Mouse (Mus musculus) heart, embryonic 12.5 days (tissue): ENCODE data around the gene Vwa3a. TPM values are rescaled to one million over a fixed set of nuclear protein-coding genes. Genes with fewer than 3 reads are reported as not detected.
A peak's percentile ranks its signal among the peaks of the same experiment; 100 is the strongest.

Source experiments
- ATAC-seq: fragments of 200-750 bp; cut with Nextera tagmentation; 2 replicates; pipeline ENCODE4 v1.8.0; 2017; ENCODE audit warnings: moderate TSS enrichment, moderate library complexity; ENCODE audit not compliant: insufficient number of reproducible peaks, low FRiP score
- H3K27ac ChIP-seq: fragments of 300-500 bp; sonication (generic); 2 replicates; pipeline ENCODE4 v1.5.1; 2016; ENCODE audit warnings: mild to moderate bottlenecking, moderate library complexity; ENCODE audit not compliant: poor library complexity, severe bottlenecking
- H3K27me3 ChIP-seq: fragments of 300-500 bp; sonication (generic); replicated peaks from 2 replicates; pipeline ENCODE4 v1.6.1; 2016; ENCODE audit warnings: mild to moderate bottlenecking, moderate library complexity
- H3K36me3 ChIP-seq: fragments of 300-500 bp; sonication (generic); 2 replicates; pipeline ENCODE4 v1.6.1; 2016; ENCODE audit warnings: mild to moderate bottlenecking, moderate library complexity
- H3K4me1 ChIP-seq: fragments of 300-500 bp; sonication (generic); replicated peaks from 2 replicates; pipeline ENCODE4 v1.6.1; 2016; ENCODE audit warnings: mild to moderate bottlenecking
- H3K4me2 ChIP-seq: fragments of 300-500 bp; sonication (generic); 2 replicates; pipeline ENCODE4 v1.6.1; 2016; ENCODE audit warnings: mild to moderate bottlenecking, moderate library complexity
- H3K4me3 ChIP-seq: fragments of 300-500 bp; sonication (generic); 2 replicates; pipeline ENCODE4 v1.5.1; 2016; ENCODE audit warnings: mild to moderate bottlenecking
- H3K9ac ChIP-seq: fragments of 300-500 bp; sonication (generic); 2 replicates; pipeline ENCODE4 v1.6.1; 2016; ENCODE audit warnings: mild to moderate bottlenecking, moderate library complexity
- H3K9me3 ChIP-seq: fragments of 300-500 bp; sonication (generic); replicated peaks from 2 replicates; pipeline ENCODE4 v1.6.1; 2016; ENCODE audit warnings: mild to moderate bottlenecking, moderate library complexity
- WGBS: fragments of 180-500 bp; shearing (Covaris S2); methylation state at CpG from one replicate; pipeline ENCODE4 v1.1.7; 2016; 5-methylcytosine and 5-hydroxymethylcytosine counted together
- polyA plus RNA-seq: library from polyadenylated mRNA; unstranded; fragments of >200 nt; fragmentation: Nextera tagmentation; extraction: Ambion mirVana; gene quantifications from 2 replicates; pipeline ENCODE4 v1.2.1, GENCODE M21; 2016

Vwa3a gene
- polyA plus RNA-seq, 1 experiment from 2014 or later: 0.98 TPM

DNA sequence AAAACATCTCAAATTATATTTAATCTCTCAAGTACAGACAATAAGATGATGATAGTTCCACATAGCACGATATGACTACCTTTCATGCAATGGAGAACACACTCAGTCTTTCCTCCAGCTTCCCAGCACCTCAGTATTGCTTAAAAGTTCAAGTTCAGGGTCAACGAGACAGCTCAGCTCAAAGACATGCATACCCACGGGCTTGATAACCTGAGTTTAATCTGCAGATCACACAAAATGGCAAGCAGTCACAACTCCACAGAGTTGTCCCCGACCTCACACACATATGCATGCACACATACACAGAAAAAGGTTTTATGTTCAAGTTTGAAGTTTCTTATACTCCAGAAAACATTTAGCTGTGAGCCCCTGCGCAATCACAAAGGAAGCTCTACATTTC is 18.1 kb upstream of the Vwa3a start:
- 82% methylated on average over 5 of the region's 5 CpGs for WGBS
- no peak for ATAC-seq
- H3K4me1 ChIP-seq: peaks cover 17% of the 10 kb centered on the region; the same call in 1 of the 2 replicates
- no peaks in the 10 kb centered on the region for H3K36me3 ChIP-seq
- no peaks in the 10 kb centered on the region for H3K27me3 ChIP-seq
- H3K27ac ChIP-seq: no peak overlapping the region
- H3K9ac ChIP-seq: no peak overlapping the region
- no peak overlapping the region for H3K4me2 ChIP-seq
- H3K4me3 ChIP-seq: no peak overlapping the region
- no peaks in the 10 kb centered on the region for H3K9me3 ChIP-seq

DNA sequence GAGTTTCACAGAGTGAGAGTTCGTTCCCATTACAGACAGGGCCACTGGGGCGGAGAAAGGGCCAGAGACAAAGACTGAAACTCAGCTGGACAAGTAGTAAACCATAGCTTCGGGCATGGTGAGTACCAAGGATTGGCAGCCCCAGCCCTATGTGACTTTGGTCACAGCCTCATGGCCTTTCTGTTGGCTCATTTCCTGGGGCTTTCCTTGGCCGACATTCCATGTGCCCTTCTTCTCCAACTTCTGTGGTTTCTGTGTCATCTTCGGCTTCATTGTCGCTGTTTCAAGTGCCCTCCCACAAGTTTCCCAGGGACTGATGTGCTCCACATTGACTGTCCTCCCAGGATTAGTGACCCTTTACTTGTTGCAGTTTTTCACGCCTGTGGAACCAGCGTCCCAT is 17.7 kb upstream of the Vwa3a start:
- H3K27me3 ChIP-seq: no peaks in the 10 kb centered on the region
- ATAC-seq: no peak
- H3K9me3 ChIP-seq: no peaks in the 10 kb centered on the region
- 88% methylated on average over 8 of the region's 8 CpGs for WGBS
- H3K9ac ChIP-seq: no peak overlapping the region
- peaks cover 17% of the 10 kb centered on the region; the same call in 1 of the 2 replicates for H3K4me1 ChIP-seq
- no peak overlapping the region for H3K4me3 ChIP-seq
- no peak overlapping the region for H3K4me2 ChIP-seq
- H3K36me3 ChIP-seq: no peaks in the 10 kb centered on the region
- H3K27ac ChIP-seq: no peak overlapping the region

DNA sequence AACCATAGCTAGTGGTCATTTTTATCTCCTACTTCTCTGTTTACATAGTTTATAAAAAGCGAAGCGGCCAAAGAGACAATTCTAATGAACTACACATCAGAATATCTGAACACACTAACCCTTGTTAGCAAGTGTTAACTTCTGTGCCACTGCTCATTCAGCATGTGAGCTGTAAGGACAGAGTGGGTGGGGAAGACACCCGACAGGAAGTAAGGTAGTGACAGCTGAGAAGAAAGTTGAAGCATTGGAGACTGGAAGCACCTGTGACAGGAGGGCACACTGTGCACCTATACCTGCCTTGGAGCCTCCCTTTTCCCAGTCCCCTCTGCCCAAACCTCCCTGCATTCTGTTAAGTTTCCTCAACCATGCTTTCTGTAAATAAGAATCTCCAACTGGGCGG is 17.1 kb upstream of the Vwa3a start:
- peaks cover 17% of the 10 kb centered on the region; the same call in 1 of the 2 replicates for H3K4me1 ChIP-seq
- no peak for ATAC-seq
- H3K36me3 ChIP-seq: no peaks in the 10 kb centered on the region
- no peaks in the 10 kb centered on the region for H3K27me3 ChIP-seq
- no peak overlapping the region for H3K27ac ChIP-seq
- no peaks in the 10 kb centered on the region for H3K9me3 ChIP-seq
- H3K4me2 ChIP-seq: no peak overlapping the region
- 92% methylated on average over 4 of the region's 4 CpGs for WGBS
- no peak overlapping the region for H3K4me3 ChIP-seq
- H3K9ac ChIP-seq: no peak overlapping the region

DNA sequence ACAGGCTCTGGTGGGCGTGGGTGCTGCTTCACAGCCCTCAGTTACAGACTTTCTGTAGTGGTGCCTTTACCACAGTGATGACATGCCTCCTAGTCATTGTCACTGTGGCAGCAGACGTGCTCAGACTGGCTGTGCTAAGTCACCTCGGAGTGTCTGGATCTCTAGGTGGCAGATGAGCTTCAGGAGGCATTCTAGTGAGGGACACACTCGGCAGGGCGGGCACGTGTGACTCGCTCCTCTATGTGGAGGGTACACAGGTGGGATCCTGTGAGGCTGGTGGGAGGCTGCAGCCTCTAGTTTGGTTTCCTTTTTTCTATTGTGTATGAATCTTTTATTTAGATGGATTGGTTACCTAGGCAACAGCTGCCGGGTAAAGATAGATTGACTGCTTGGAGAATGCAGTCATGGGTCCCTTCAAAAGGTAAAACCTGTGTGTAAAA is 16.3 kb upstream of the Vwa3a start:
- no peak for ATAC-seq

DNA sequence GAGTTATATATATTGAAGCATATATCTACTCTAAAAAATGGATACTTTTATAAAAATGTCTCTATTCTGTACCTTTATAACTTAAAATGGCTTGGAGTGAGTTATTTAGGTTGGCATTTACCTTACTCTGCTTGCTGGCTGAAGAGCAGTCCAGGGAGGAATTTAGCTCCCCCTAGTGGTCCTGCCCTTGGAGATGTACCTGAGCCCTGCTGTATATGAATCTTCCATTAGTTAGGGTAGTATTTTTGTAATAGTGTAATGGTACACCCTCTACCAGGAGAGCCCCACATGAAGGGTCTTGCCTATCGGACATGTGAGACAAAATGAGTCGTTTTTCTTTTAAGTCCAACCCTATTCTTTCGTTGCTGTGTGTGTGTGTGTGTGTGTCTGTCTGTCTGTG is 11.5 kb upstream of the Vwa3a start:
- Histone ChIP-seq H3K4me1 (peaks cover 12% of the 10 kb centered on the region), H3K4me3 (no peak overlapping the region), H3K4me2 (no peak overlapping the region), H3K27me3 (no peaks in the 10 kb centered on the region), H3K36me3 (peaks cover 12% of the 10 kb centered on the region), H3K9me3 (no peaks in the 10 kb centered on the region), H3K27ac (no peak overlapping the region), H3K9ac (no peak overlapping the region)
- no peak for ATAC-seq
- WGBS: 77% methylated on average over 3 of the region's 3 CpGs

More for the DNA sequence above, 16.3 kb upstream of the Vwa3a start:
- Histone ChIP-seq H3K4me1 (peaks cover 17% of the 10 kb centered on the region; the same call in 1 of the 2 replicates), H3K9ac (no peak overlapping the region), H3K4me2 (no peak overlapping the region), H3K9me3 (no peaks in the 10 kb centered on the region), H3K36me3 (peaks cover under 1% of the 10 kb centered on the region; the same call in 1 of the 2 replicates), H3K27me3 (no peaks in the 10 kb centered on the region), H3K27ac (no peak overlapping the region), H3K4me3 (no peak overlapping the region)
- 77% methylated on average over 8 of the region's 8 CpGs for WGBS

DNA sequence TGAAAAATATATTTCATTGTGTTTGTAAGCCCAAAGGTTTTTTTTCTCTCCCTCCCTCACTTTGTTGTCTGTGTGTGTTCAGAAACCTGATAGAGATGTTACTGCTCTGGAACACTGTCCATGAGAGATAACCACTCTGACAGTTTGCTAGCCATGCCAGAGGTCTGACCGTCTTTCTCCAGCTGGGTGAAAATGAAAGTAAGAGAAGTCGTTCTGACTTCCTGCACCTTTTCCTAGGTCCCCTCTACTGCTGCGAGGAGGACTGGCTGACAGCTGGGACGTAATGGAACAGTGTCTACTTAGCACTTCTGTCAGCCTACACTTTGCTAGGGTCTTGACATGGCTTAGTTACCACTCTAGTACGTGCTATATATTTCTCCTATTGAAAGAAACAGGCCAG is 9.5 kb upstream of the Vwa3a start:
- ATAC-seq: no peak
- WGBS: 43% methylated on average over 5 of the region's 5 CpGs
- Histone ChIP-seq H3K27me3 (no peaks in the 10 kb centered on the region), H3K4me2 (peak overlapping the region; percentile 42), H3K4me3 (no peak overlapping the region), H3K9ac (no peak overlapping the region), H3K4me1 (peaks cover 5% of the 10 kb centered on the region; the same call in 1 of the 2 replicates), H3K36me3 (peaks cover 16% of the 10 kb centered on the region), H3K27ac (peak overlapping the region; percentile 47; the same call in 1 of the 2 replicates), H3K9me3 (no peaks in the 10 kb centered on the region)

DNA sequence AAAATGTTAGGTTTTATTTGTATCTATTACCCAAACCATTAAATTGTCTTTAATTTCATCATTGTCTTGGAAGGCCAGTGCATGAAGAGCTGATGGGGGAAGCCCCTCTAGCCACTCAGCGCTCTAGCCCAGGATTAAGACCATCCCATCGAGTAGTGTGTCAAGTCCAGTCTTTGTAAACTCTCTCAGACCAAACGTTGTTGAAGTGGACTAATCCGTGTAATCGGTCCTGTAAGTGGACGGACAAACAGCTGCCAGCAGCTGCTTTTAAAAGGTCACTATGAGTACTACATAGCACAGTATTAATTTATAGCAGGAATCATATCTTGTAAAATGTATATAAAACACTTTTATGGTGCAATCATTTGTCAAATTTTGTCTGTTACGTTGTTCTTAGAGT is 6.2 kb upstream of the Vwa3a start:
- Histone ChIP-seq H3K9ac (no peak overlapping the region), H3K36me3 (peaks cover 16% of the 10 kb centered on the region), H3K27ac (no peak overlapping the region), H3K4me3 (no peak overlapping the region), H3K9me3 (no peaks in the 10 kb centered on the region), H3K4me1 (peaks cover 5% of the 10 kb centered on the region; the same call in 1 of the 2 replicates), H3K27me3 (no peaks in the 10 kb centered on the region), H3K4me2 (no peak overlapping the region)
- no peak for ATAC-seq
- WGBS: 86% methylated on average over 7 of the region's 7 CpGs

DNA sequence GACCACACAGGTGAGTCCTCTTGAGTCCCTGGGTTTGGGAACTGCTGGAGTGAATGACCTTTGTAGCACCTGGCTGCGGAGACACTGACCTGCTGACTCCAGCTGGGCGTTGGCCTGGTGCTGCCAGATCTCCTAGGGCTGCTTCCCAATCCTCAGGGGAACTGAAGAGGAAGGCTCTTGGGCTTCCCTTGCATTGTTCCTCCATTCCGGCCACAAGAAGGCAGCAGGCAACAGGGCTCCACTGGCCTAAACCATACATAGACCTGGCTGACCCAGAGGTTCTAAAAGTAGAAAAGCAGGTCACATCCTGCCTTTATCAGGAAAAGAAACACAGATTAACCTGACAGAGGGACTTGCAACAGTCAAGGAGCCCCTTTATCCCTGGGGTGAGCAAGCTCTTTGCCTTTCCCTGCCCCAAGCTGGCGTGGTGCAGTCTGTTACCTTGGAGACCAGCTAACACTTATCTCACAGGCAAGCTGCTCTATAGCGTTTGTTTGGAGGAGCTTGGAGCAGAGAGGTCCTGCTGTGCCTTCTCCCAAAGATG is 512 bp downstream of the Vwa3a start:
- peak; percentile 74 for ATAC-seq
- Histone ChIP-seq H3K36me3 (peaks cover 1% of the 10 kb centered on the region; the same call in 1 of the 2 replicates), H3K9me3 (no peaks in the 10 kb centered on the region), H3K4me3 (no peak overlapping the region), H3K27me3 (no peaks in the 10 kb centered on the region), H3K27ac (0 out of 2 replicates have a peak overlapping the region, but pooled peaks have one; percentile 12), H3K4me2 (peak overlapping the region; percentile 17), H3K4me1 (peaks cover 20% of the 10 kb centered on the region), H3K9ac (no peak overlapping the region)
- 3% methylated on average over 5 of the region's 5 CpGs for WGBS

DNA sequence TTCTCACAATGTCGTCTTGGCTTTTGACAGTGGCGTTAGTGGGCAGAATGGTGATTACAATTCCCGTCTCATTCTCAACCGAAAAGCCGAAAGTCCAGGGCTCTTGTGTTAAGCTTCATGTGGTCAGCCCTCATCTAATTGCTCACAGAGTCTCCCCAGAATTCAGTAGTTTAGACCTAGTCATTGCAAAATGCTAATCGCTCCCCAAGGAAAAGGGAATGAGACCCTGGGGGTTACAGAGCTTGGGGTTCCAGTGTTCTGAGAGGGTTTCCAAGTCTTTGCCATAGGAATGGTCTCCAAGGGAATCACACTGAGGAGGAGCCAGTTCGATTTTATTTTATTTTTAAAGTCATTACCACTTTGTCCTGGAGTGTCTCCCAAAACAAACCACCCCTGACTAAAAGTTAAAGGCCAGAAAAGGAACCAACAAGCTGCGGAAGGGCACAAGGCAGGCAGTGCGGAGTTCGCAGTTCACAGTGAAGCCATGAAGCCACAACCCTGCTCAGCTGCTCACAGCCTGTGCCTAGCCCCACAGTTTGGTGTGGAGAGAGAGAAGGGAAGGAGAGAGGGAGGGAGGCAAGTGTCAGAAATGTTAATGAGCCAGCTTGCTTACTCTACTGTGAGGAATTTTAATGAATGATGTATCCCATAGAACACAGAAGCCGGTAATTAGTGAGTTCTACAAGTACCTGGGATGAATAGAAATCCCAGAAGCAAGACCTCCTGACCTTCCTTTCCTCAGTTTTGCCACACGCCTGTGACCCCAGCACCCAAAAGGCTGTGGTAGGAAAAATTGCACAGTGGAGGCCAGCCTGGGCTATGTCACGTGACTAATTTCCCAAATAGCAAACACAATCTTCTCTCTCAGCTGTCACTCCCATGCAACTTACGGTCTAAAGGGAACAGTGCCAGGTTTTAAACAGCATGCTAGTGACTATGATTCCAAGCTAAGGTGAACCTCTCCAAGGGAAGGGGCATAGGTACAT is 4.5 kb downstream of the Vwa3a start:
- Histone ChIP-seq H3K36me3 (no peaks in the 10 kb centered on the region), H3K4me3 (no peak overlapping the region), H3K9ac (no peak overlapping the region), H3K4me2 (no peak overlapping the region), H3K4me1 (peaks cover 20% of the 10 kb centered on the region), H3K9me3 (0 out of 2 replicates have a peak, but pooled peaks cover 2% of the 10 kb centered on the region), H3K27me3 (no peaks in the 10 kb centered on the region), H3K27ac (no peak overlapping the region)
- ATAC-seq: no peak
- WGBS: 73% methylated on average over 14 of the region's 14 CpGs

DNA sequence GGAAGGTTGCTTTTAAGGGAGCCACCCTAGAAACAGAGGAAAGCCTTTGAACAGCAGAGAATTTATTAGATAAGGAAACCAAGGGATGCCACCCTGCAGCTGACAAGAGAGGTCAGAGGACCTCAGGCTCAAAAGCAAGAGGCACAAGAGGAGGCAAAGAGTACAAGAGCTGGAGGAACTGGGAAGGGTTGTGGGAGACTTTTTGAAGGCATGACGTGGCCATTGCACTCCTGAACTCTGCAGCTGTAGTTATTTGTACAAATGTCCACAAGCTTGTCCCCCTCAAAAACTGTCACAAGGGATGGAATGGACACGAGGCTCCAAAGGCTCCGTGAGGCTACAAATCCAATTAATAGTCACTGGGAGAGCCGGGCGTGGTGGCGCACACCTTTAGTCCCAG is 5.5 kb downstream of the Vwa3a start:
- WGBS: 86% methylated on average over 6 of the region's 6 CpGs
- Histone ChIP-seq H3K4me2 (no peak overlapping the region), H3K4me3 (no peak overlapping the region), H3K4me1 (peaks cover 13% of the 10 kb centered on the region), H3K27me3 (no peaks in the 10 kb centered on the region), H3K9ac (no peak overlapping the region), H3K9me3 (0 out of 2 replicates have a peak, but pooled peaks cover 2% of the 10 kb centered on the region), H3K36me3 (no peaks in the 10 kb centered on the region), H3K27ac (no peak overlapping the region)
- ATAC-seq: no peak

DNA sequence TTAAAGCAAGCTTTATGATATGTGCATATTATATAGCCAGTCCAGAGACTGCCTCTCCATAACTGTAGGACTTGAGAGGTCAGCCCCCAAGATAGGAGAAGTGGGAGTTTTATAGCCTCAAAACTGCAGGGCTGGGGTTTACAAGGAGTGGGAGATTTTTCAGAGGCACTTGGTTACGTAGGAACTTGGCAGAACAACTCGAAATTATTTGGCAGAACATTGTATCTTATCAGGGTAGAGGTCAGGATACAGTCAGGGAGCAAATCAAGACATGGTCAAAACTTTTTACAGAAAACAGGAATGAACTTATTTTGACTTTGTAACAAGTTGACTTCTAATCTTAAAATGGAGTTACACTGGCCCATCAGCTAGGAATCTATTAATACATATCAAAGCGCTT is 6.9 kb downstream of the Vwa3a start:
- no peak for ATAC-seq
- Histone ChIP-seq H3K27ac (no peak overlapping the region), H3K4me3 (no peak overlapping the region), H3K9ac (no peak overlapping the region), H3K27me3 (no peaks in the 10 kb centered on the region), H3K36me3 (no peaks in the 10 kb centered on the region), H3K4me1 (peaks cover 3% of the 10 kb centered on the region; the same call in 1 of the 2 replicates), H3K9me3 (0 out of 2 replicates have a peak, but pooled peaks cover 2% of the 10 kb centered on the region), H3K4me2 (no peak overlapping the region)
- 45% methylated on average over 3 of the region's 3 CpGs for WGBS
